Comparison of ENCODE assay signal across 15 mouse cellular contexts in the genomic region with DNA sequence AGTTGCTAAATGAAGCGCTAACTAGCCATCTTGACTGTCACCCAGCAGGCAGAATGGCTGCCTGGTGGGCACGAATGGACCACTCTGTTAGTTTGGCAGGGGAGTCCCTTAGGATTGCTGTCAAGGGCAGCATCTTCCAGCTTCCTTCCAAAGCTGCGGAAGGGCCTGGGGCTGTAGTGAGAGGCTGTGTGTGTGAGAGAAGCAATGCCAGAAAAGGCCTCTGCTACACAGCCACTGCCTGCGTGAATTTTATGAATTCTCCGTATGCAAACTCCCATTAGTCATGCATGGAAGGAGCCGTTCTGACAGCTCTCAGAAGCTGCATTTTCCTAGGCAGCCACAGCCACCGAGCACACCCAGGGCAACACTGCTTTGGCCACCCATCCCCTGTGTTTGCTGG.
DNase-seq lines count a peak whose midpoint lies in the region; ATAC-seq and TF ChIP-seq lines count a peak whose summit lies in the region.
"Had no signal": no experiment of that assay in that cellular context is flagged by ENCODE, and none has a peak within 500 bp of the region (broad histone marks: within the 10 kb centered on the region; RNA-seq: fewer than 3 reads in every experiment).

No protein-coding gene starts in this region.

- no peak overlapping the region; the same call in 1 of the 2 replicates for H3K4me2 ChIP-seq in embryonic facial prominence, embryonic 13.5 days
- H3K4me2 ChIP-seq in CH12.LX (ENCODE audit: insufficient read depth, low read depth, poor library complexity, severe bottlenecking), result peak overlapping the region; percentile 39; the same call in 1 of the 2 replicates
- H3K4me2 ChIP-seq in forebrain, embryonic 16.5 days (ENCODE audit: low read length), result peak overlapping the region; percentile 7
- H3K4me2 ChIP-seq in midbrain, embryonic 14.5 days (ENCODE audit: low read length), result peak overlapping the region; percentile 32
- H3K4me2 ChIP-seq: liver, embryonic 12.5 days had no signal

- H3K79me2 ChIP-seq in CH12.LX (replicated peaks; ENCODE audit: control insufficient read depth, extremely low read depth, insufficient read depth, poor library complexity, severe bottlenecking), result no peaks in the 10 kb centered on the region

- H3K4me1 ChIP-seq in embryonic facial prominence, embryonic 13.5 days, result peaks cover 42% of the 10 kb centered on the region
- H3K4me1 ChIP-seq in embryonic facial prominence, embryonic 10.5 days, result peaks cover 4% of the 10 kb centered on the region
- peaks cover 9 to 17% of the 10 kb centered on the region in 2 experiments for H3K4me1 ChIP-seq in CH12.LX (ENCODE audit: control insufficient read depth in 1 of 2, insufficient read depth in 2 of 2)
- H3K4me1 ChIP-seq in forebrain, embryonic 16.5 days (replicated peaks; ENCODE audit: control insufficient read depth, insufficient read depth, low read length), result peaks cover 25% of the 10 kb centered on the region
- H3K4me1 ChIP-seq in midbrain, embryonic 14.5 days (ENCODE audit: control insufficient read depth, insufficient read depth, low read length), result peaks cover 46% of the 10 kb centered on the region
- H3K4me1 ChIP-seq: liver, embryonic 12.5 days had no signal

- TF ChIP-seq EP300 in CH12.LX (IDR thresholded peaks at IDR 0.05; ENCODE audit: low read length), result no peak

- H3K4me3 ChIP-seq in embryonic facial prominence, embryonic 13.5 days, result no peak overlapping the region
- no peak overlapping the region for H3K4me3 ChIP-seq in embryonic facial prominence, embryonic 10.5 days
- no peak overlapping the region for H3K4me3 ChIP-seq in CH12.LX (replicated peaks in 1 of 3; ENCODE audit: low read depth in 2 of 3, low read length in 2 of 3, poor library complexity in 1 of 3)
- no peak overlapping the region for H3K4me3 ChIP-seq in forebrain, embryonic 16.5 days (replicated peaks; ENCODE audit: low read length)
- H3K4me3 ChIP-seq in midbrain, embryonic 14.5 days (replicated peaks; ENCODE audit: low read depth, low read length), result no peak overlapping the region
- H3K4me3 ChIP-seq: heart, embryonic 10.5 days; left cerebral cortex, adult 2 months; liver, embryonic 12.5 days; myocyte had no signal

- in situ Hi-C loops in CH12.LX (cut with MboI; ENCODE audit: low pct_ligation_motif_present, low pct_unique_long_range_greater_than_20kb, low sequenced_read_pairs), result no loop called here

- no peak for TF ChIP-seq CTCF in CH12.LX (conservative IDR thresholded peaks at IDR 0.05 in 1 of 2, IDR thresholded peaks at IDR 0.05 in 1 of 2; ENCODE audit: low read depth in 2 of 2, low read length in 2 of 2)

- H3K27ac ChIP-seq in embryonic facial prominence, embryonic 13.5 days, result peak overlapping the region; percentile 65
- H3K27ac ChIP-seq in embryonic facial prominence, embryonic 10.5 days (replicated peaks), result no peak overlapping the region
- peak overlapping the region; percentile 59; the same call in 1 of the 2 replicates for H3K27ac ChIP-seq in CH12.LX (ENCODE audit: insufficient read depth, low read depth)
- peak overlapping the region; percentile 79 for H3K27ac ChIP-seq in forebrain, embryonic 16.5 days (ENCODE audit: low read length)
- H3K27ac ChIP-seq in midbrain, embryonic 14.5 days (replicated peaks; ENCODE audit: low read depth, low read length), result peak overlapping the region; percentile 83
- H3K27ac ChIP-seq: heart, embryonic 10.5 days; left cerebral cortex, adult 2 months; liver, embryonic 12.5 days had no signal

- 0 out of 2 replicates have a peak, but pooled peaks cover 3% of the 10 kb centered on the region for H3K36me3 ChIP-seq in embryonic facial prominence, embryonic 13.5 days
- H3K36me3 ChIP-seq in embryonic facial prominence, embryonic 10.5 days (replicated peaks), result no peaks in the 10 kb centered on the region
- no peaks in the 10 kb centered on the region for H3K36me3 ChIP-seq in CH12.LX (replicated peaks in 1 of 2; ENCODE audit: control insufficient read depth in 1 of 2, insufficient read depth in 1 of 2, low read length in 1 of 2)
- H3K36me3 ChIP-seq in forebrain, embryonic 16.5 days (ENCODE audit: control insufficient read depth, insufficient read depth), result no peaks in the 10 kb centered on the region
- H3K36me3 ChIP-seq in midbrain, embryonic 14.5 days (ENCODE audit: control insufficient read depth, insufficient read depth, low read length), result 0 out of 2 replicates have a peak, but pooled peaks cover 4% of the 10 kb centered on the region
- H3K36me3 ChIP-seq: heart, embryonic 10.5 days; liver, embryonic 12.5 days had no signal

- ATAC-seq in embryonic facial prominence, embryonic 13.5 days (ENCODE audit: insufficient number of reproducible peaks, insufficient read depth, low FRiP score, low TSS enrichment, low read depth), result no peak
- ATAC-seq in forebrain, embryonic 16.5 days, result peak; percentile 87
- ATAC-seq in midbrain, embryonic 14.5 days (ENCODE audit: low FRiP score, low TSS enrichment), result peak; percentile 81
- ATAC-seq: liver, embryonic 12.5 days had no signal

- no peak for DNase-seq in embryonic facial prominence, embryonic 10.5 days (ENCODE audit: low spot score)
- DNase-seq in CH12.LX (ENCODE audit: extremely low read depth), result peak; percentile 58
- DNase-seq in midbrain, embryonic 14.5 days, result peak; percentile 76
- DNase-seq in spleen, postnatal 36 days (ENCODE audit: low spot score in 2 of 2), result no peak
- no peak for DNase-seq in thymus, postnatal 14 days
- no peak for DNase-seq in layer of hippocampus, adult 18-20 months (ENCODE audit: low spot score in 2 of 2)
- DNase-seq: kidney, postnatal 25 days; lung, postnatal 4 days; right cerebral cortex, adult 18-20 months had no signal

- H3K9me3 ChIP-seq in embryonic facial prominence, embryonic 13.5 days, result no peaks in the 10 kb centered on the region
- H3K9me3 ChIP-seq in embryonic facial prominence, embryonic 10.5 days, result no peaks in the 10 kb centered on the region
- no peaks in the 10 kb centered on the region for H3K9me3 ChIP-seq in CH12.LX (replicated peaks; ENCODE audit: low read length)
- no peaks in the 10 kb centered on the region for H3K9me3 ChIP-seq in forebrain, embryonic 16.5 days (ENCODE audit: control insufficient read depth, low read length)
- H3K9me3 ChIP-seq in midbrain, embryonic 14.5 days (ENCODE audit: control insufficient read depth, low read length), result no peaks in the 10 kb centered on the region
- H3K9me3 ChIP-seq: heart, embryonic 10.5 days; liver, embryonic 12.5 days had no signal

- no peak overlapping the region for H3K9ac ChIP-seq in embryonic facial prominence, embryonic 13.5 days
- no peak overlapping the region; the same call in 1 of the 2 replicates for H3K9ac ChIP-seq in CH12.LX (ENCODE audit: insufficient read depth, low read depth)
- no peak overlapping the region for H3K9ac ChIP-seq in forebrain, embryonic 16.5 days (replicated peaks; ENCODE audit: low read depth, low read length)
- H3K9ac ChIP-seq in midbrain, embryonic 14.5 days (replicated peaks; ENCODE audit: low read length), result no peak overlapping the region; the same call in 1 of the 2 replicates
- H3K9ac ChIP-seq: liver, embryonic 12.5 days had no signal

- 41% methylated on average over 7 of the region's 7 CpGs for WGBS in embryonic facial prominence, embryonic 13.5 days
- 72% methylated on average over 7 of the region's 7 CpGs for WGBS in embryonic facial prominence, embryonic 10.5 days
- WGBS in forebrain, embryonic 16.5 days, result 22% methylated on average over 7 of the region's 7 CpGs
- 14% methylated on average over 7 of the region's 7 CpGs for WGBS in midbrain, embryonic 14.5 days

- dilution Hi-C loops in CH12.LX (cut with MboI; ENCODE audit: extremely low pct_ligation_motif_present, extremely low pct_unique_long_range_greater_than_20kb, low sequenced_read_pairs), result no loop called here

- no peak for TF ChIP-seq POLR2A in CH12.LX (IDR thresholded peaks at IDR 0.05; ENCODE audit: low read depth, low read length)

- no peak for TF ChIP-seq RAD21 in CH12.LX (IDR thresholded peaks at IDR 0.05; ENCODE audit: low read depth, low read length)

- H3K27me3 ChIP-seq in embryonic facial prominence, embryonic 13.5 days, result no peaks in the 10 kb centered on the region
- H3K27me3 ChIP-seq in embryonic facial prominence, embryonic 10.5 days (replicated peaks; ENCODE audit: low read depth, poor library complexity, severe bottlenecking), result no peaks in the 10 kb centered on the region
- H3K27me3 ChIP-seq in CH12.LX (replicated peaks), result no peaks in the 10 kb centered on the region
- no peaks in the 10 kb centered on the region for H3K27me3 ChIP-seq in forebrain, embryonic 16.5 days (replicated peaks; ENCODE audit: control insufficient read depth, insufficient read depth, low read length)
- H3K27me3 ChIP-seq in midbrain, embryonic 14.5 days (ENCODE audit: control insufficient read depth, insufficient read depth, low read length), result no peaks in the 10 kb centered on the region
- H3K27me3 ChIP-seq: liver, embryonic 12.5 days had no signal

TF ChIP-seq in CH12.LX, 34 proteins besides CTCF, POLR2A, EP300 and RAD21:
- TF ChIP-seq MEF2A (IDR thresholded peaks at IDR 0.05; ENCODE audit: borderline replicate concordance, low read depth, low read length) (peak; percentile 29; the same call in 1 of the 2 replicates), RCOR1 (conservative IDR thresholded peaks at IDR 0.05; ENCODE audit: low read depth, low read length) (no peak)
TF ChIP-seq in CH12.LX: peak in this region for 1.

Comparison
In these comparisons a context has a peak if more than half of its experiments do, and no peak if none do; other contexts are left out.
1. DNase-seq: peak in CH12.LX (single experiment) and midbrain, embryonic 14.5 days (single experiment); none in embryonic facial prominence, embryonic 10.5 days (single experiment), spleen, postnatal 36 days (0 of 2), thymus, postnatal 14 days (single experiment) and layer of hippocampus, adult 18-20 months (0 of 2).